Mouse (Mus musculus) stomach, postnatal 0 days (tissue): ENCODE measurements around the gene Lpar2.

Experiments used
- CTCF ChIP-seq: IDR thresholded peaks from 2 replicates; pipeline ENCODE4 v1.5.1; 2016; ENCODE audit warnings: antibody characterized with exemption, low read depth, mild to moderate bottlenecking, moderate library complexity
- EP300 ChIP-seq: optimal IDR thresholded peaks from 2 replicates; pipeline ENCODE3; 2016; ENCODE audit warnings: antibody characterized with exemption

GRCm38 (mm10) chr8:69794901-69795300, 27.3 kb upstream of the Lpar2 start:
- no peak for TF ChIP-seq EP300
- no peak for TF ChIP-seq CTCF
